Mouse (Mus musculus) gastrocnemius, postnatal 14 days (tissue): ENCODE measurements around the gene Cnot1. TPM values are rescaled to one million over a fixed set of nuclear protein-coding genes. Genes with fewer than 3 reads are reported as not detected.
A peak's percentile ranks its signal among the peaks of the same experiment; 100 is the strongest.

Experiments
- DNase-seq: peaks from one replicate; pipeline ENCODE4 v3.0.0; 2021; ENCODE audit warnings: mixed read lengths
- intact Hi-C: fragments of 180-260 bp; cut with DNase I; formaldehyde crosslinking; loops from one replicate; pipeline ENCODE4 v1.15.1; 2025; ENCODE audit warnings: low total_unique reads
- total RNA-seq, 2 experiments: library from RNA; stranded (reverse); gene quantifications; 2 replicates each; pipeline ENCODE4 v1.2.3; 2021

Cnot1 gene
- total RNA-seq, 2 experiments from 2014 or later, result 59.6 to 62.9 TPM

DNA sequence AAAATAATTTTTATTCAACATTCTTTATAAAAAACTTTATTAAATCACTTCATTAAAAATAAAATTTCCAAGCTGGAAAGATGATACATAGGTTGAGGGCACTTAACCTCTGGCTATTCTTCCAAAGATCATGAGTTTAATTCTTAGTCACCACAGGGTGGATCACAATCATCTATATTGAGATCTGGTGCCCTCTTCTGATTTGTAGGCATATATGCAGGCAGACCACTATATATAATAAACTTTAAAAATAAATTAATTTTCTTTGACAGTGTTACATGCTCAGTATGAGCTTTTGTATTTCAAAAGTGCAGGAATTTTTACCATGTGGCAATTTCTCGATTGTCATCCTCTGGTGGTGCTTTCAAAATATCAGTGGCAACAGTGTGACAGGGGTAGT is 43.1 kb downstream of the Cnot1 start:
- no peak for DNase-seq
- intact Hi-C loops, result no loop called here

DNA sequence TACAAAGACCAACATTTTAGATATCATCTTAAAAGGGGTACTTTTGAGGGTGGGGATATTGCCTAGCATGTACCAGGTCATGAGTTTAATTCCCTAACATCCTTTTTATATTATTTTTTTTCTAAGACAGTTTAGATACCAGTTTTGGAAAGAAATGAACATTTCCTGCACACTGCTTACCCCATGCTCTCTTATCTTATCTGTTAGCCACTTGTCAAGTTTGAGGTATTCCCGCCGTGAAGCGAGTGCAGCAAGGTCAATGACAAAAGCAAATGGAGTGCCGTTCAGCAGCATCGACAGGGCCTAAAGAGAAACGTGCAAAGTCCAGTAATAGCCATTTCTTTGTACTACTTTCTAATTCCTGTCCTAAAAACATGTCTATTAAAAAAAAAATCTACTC is 46.9 kb downstream of the Cnot1 start:
- no peak for DNase-seq
- intact Hi-C loops, result no loop called here

DNA sequence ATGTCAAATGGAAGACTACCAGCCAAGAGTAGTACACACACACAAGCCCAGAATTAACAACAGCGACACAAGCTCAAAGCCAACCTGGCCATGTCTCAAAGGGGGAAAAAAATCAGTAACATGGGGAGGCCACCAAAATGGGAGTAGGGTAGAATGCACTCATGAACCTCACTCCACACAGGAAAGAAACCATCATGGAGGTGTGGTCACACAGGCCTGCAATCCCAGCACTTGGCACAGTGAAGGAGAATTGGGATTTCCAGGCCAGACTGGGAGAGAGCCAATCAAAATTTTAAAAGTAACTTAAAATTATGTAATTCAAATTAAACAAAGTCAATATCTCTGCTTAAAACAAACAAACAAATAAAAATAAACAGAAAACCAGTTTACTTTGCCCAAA is 55.3 kb downstream of the Cnot1 start:
- intact Hi-C loops, result no loop called here
- DNase-seq, result no peak

DNA sequence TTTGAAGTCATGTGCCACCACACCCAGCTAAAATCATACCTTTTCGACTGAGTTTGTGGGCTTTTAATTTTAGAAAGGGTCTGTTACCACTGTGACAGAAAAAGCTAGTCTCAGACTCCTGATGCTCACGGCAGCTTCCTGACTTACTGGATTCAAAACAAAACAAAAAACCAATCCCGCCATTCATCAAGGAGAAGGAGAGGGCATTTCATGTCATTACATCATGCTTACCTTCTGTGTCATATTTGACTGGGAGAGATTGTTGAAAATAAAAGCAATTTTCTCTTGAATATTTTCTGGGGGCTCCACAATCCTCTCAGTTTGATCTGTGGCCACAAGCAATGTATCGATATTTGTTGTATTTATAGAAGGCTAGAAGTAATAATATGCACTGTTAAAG is 59.2 kb downstream of the Cnot1 start:
- intact Hi-C loops, result no loop called here
- DNase-seq, result no peak

DNA sequence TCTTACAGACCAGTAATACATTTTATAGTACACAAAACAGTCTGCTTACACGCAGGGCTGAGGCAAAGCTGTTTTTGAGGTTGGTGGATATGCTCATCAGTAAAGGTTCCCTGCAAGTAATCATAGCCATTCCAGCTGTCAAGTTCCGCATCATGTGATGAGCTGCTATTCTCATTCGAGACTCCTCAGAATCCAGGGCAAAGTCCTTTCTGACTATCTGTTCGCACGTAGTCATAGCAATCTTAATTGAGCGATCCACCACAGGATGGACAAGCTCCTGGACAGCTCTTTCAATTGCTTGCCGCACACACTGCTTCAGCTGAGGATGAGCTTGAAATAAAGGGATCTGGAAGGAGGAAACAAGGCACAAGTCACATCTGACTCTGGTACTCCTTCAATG is 65.5 kb downstream of the Cnot1 start:
- no peak for DNase-seq
- intact Hi-C loops, result no loop called here

DNA sequence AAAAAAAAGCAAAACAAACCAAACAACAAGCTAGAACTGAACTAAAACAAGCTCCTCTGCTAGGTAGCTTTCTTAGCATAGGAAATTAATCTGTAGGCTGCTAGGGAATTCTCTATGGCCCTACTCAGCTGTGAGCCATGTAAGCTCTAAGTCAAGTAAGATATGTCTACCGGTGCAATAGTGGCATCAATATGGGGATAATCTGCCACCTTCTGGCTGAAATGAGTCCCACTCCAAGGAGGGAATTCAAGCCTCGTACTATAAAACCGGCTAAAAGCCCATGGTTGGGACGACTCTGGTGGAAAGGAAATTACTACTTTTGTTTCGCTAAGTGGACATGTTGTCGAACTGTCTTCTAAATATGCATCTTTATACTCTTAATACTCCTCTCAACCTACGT is 68.7 kb downstream of the Cnot1 start:
- intact Hi-C loops, result no loop called here
- no peak for DNase-seq

DNA sequence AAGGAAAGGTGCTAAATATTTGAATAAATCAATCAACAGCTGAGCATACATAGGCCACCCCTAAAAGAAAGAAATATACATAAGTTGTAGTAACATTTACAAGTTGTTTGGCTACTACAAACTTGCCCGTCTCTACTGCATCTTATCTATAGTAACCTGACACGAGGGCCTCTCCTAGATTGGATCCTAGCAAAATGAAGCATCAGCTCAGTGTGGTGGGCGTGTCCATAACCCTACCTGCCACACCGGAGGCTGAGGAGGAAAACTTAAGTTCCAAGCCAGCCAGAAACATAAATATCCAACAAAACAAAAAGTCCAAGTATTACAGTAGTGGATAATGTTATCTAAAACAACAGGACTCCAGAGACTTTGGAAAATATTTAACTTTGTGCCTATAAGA is 79.6 kb downstream of the Cnot1 start:
- DNase-seq, result no peak
- intact Hi-C loops, result no loop called here

DNA sequence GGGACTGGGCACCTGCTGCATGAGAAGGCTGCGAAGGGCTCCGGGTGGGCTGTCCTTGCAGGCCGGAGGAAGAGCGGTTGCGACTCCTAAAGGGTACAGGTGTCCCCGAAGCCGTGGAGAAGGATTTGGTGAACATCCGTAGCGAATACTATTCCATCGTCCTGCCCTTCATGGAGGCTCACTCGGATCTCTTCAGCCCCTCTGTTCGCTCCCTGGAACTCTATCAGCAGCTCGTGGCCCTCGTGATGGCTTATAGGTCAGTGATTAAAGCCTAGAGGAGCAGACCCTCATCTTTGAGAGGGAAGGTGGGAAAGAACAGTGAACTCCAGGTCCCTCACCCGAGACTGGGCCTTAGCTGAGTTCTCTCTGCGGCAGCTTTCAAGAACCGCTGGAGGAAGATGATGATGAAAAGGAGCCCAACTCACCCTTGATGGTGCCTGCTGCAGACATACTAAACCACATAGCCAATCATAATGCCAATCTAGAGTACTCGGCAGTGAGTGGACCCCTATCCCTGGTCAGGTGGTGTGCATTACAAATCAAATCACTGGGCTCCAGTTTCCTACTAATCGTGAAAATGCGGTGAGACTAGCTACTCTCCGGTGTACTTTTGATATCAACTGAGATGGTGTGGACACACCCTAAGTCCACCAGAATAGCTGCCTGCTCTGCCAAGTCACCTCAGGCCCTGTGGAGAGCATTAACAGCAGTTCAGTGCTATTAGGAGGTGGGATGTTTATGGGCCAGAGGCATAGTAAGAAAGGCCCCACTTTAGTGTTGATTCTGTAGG is 90.5 kb downstream of the Cnot1 start:
- intact Hi-C loops, result no loop called here
- DNase-seq, result no peak

DNA sequence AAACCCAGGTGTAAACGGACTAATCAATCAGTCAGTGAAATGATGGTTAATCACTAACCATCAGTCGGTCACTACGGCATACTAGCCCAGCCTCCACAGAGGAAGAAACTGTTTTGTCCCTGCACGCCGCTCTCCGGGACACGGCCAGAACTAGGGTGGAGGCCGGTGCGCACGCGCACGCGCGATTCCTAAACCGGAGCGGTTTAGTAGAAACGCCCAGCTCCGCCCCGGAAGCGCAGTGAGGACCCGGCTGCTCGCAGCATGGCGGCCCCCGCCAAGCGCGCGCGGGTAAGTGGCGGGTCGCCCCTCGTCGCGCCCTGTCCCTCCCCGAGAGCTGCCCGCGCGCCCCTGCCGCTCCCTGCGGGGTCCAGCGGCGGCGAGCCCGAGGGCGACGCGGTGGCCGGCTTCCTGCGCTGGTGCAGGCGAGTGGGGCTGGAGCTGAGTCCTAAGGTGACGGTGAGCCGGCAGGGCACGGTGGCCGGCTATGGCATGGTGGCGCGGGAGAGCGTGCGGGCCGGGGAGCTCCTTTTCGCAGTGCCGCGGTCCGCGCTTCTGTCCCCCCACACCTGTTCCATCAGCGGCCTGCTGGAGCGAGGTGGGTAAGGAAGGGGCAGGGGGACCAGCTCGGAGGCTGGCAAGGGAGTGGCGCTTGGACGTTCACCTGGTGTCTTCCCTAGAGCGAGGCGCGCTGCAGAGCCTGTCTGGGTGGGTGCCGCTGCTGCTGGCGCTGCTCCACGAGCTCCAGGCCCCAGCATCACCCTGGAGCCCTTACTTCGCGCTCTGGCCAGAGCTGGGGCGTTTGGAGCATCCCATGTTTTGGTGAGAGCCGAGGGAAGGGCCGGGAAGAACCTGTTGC is 91.4 kb downstream of the Cnot1 start, which contains the start of gene Setd6:
Setd6 (plus strand) TSS at position 206 of the 856 bp plus-strand sequence.
- intact Hi-C loops, result no loop called here
- peak; percentile 85 for DNase-seq

DNA sequence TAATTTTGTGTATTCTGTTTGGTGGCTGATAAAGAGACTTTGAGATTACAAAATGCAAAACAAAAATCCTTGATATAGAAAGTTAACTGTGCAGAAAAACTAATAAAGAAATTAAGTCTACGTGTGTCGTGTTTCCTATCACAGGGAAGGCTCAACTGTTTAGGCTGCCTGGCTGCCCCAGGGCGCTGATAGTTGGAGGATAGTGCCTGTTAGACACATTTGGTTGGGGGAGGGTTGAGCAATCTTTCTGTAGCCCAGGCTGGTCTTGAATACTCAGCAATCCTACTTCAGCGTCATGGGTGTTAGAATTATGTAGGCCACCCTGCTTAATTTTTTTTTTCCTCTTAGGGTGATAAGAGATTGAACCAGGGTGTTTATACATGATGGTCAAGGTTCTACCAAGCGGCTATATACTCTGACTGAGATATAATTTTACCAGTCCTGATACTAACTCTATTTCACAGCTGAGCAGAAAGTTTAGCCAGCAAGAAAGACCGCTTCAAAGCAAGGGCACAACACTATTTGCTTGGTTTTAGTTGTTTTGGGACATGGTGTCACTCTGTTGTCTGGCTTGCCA is 92.3 kb downstream of the Cnot1 start:
- intact Hi-C loops, result no loop called here

DNA sequence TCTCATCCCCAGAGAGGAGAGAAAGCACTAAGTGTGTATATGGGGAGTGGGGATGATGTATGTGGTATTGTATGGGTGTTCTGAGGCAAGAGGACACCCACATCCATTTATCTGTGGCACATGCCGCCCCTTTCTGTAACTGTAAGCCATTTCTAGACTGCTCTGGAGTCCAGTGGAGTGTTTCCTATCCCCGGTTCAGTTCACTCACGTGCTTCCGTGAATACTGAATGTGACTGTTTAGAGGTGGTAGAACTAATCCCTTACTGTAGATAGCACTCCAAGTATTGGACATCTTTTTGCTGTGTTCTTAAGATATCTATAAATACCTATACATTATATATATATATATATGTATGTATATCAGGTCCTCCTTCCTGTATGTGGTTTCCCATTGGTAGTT is 92.9 kb downstream of the Cnot1 start:
- intact Hi-C loops, result no loop called here

More for the DNA sequence above, 92.3 kb downstream of the Cnot1 start:
- no peak for DNase-seq

DNA sequence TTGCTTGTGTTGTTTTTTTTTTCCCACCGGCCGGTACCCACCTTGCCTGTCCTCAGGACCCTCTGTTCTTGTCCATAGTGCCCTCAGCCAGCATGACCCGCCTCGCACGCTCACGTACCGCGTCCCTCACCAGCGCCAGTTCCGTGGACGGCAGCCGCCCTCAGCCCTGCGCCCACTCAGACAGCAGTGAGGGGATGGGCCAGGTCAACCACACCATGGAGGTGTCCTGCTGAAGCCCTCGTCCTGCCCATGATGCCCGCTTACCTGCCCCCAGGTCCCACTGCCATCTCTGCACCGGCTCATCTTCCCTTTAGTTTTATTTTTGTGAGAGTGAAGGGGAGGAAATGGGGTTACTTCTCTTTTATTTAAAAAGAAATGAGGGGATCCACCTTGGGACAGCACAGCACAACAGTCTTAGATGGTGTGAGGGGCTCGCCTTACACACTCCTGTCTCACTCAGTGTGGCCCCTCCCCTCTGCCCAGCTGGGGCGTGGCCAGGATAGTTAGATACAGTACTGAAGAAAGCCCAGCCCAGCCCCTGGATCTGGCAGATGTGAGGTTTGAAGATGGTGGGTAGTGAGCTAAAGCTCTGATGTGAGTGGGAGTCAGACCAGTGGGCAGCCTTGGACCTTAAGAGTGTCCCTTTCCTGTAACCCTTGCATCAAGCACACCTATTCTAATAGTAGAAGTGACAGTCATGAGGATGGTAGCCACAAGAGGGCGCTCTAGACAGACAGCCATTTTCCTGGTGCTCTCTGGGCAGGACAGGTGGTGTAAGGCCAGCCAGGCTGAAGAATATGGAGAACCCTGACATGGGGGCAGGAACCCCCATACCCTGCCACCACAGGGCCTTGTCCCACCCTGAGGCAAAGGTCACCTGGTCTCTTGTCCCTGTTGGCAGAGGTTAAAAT is 93.9 kb downstream of the Cnot1 start:
- DNase-seq, result peak; percentile 58
- intact Hi-C loops, result no loop called here

More for the DNA sequence above, 92.9 kb downstream of the Cnot1 start:
- no peak for DNase-seq

DNA sequence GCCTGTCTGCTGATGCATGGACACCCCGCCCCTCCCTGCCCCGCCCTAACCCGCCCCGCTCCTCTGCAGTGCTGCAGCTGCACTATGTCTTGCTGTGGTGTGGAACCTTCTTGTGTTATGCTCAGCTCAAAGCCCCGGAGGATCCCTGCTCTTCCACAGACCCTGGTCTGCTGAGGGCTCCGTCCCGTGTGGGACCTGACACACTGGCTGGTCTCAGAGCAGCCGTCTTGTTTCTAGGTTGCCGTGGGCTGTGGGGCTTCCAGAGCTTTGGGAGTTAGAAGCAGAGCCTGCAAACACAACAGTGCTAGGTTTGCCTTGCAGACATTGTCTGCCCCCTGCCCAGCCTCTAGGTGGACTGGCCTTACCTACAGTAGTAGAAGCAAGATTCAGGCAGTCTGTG is 94.9 kb downstream of the Cnot1 start:
- intact Hi-C loops, result no loop called here
- DNase-seq, result no peak

DNA sequence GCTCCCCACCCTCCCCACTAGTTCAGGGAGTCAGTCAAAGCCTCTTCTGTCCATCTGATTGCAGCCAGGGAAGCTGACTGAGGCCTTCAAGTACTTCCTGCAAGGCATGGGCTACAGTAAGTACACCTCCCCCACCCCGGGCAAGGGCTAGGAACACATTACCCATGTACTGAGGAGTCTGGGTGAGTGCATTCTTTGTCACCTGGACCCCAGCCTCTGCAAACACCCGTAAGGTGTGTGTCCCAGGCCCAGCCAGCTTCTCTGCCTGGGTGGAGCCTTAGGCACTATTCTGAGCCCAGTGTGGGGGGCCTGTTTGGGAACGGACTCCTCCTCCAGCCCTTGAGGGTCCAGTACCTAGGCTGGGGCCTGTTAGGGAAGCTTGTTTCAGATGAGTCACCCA is 96.2 kb downstream of the Cnot1 start:
- no peak for DNase-seq
- intact Hi-C loops, result no loop called here

DNA sequence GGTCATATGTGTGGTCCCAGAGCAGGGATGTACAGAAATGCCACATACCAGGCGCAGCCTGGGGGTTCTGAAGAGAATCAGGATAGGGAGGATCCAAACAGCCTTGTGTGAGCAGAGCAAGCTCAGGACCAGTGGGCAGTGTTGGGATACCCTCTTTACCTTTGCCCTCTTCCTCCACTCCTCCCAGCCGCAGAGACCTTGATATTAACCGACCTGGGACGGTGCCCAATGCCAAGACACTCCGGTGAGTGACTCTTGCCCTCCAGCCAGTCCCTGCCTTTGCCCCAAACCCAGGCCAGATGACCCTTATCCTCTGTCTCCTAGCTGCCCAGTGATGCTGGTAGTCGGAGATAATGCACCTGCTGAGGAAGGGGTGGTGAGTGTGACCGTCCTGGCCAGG is 97.7 kb downstream of the Cnot1 start:
- no peak for DNase-seq
- intact Hi-C loops, result no loop called here

DNA sequence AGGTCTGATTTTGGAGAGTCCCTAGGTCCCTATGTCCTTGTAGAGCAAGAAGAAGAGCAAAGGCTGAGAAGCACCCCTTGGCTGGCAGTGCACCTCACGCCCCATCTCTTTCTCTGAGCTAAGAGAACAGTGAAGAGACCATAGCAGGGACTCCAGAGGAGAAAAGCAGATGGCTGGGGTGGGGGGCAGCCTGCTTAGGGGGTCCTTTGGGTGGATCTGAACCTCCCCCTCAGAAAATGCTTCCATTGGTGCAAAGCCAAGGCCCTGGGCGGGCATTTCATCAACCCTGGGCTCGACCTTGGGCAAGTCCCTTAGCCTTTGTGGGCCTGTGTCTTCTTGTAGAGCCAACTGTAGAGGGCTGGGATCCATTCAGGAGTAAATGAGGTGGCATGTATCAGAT is 102.7 kb downstream of the Cnot1 start:
- intact Hi-C loops, result no loop called here
- DNase-seq, result no peak

DNA sequence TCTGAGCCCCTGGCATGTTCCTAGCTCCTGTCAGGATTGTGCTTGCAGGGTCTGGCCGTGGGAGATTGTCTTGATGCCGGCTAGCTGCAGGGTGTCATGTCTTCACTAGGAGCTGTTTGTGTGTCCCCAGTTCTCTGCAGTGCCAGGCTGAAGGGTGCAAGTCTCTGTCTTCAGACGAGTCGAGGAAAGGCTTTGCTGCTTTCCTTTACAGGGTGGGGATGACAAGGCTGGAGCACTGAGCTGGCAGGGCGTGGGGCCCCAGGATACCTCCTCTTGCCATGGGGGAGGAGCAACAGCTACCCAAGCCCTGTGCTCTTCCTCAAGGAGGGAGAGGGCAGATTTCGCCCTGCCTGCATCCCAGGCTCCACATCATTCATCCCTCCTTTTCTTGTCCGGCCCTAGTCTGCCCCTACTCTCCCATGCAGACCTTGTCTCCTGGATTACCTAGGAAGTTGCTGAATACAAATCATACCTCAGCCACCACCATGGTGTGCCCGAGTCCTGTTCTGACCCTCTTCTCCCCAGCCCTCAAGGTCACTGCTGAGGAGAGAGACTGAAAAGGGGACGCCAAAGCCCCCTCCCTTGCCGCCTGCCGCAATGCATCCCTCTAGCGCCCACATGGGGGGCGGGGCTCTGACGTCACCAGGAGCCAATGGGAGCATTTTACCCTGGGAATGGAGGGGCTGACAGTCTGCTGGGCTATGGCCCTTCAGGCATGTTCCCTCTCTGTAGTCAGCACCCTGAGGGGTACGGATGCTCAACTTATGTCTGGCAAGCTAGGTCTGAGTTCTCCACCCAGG is 103.6 kb downstream of the Cnot1 start:
- no peak for DNase-seq

DNA sequence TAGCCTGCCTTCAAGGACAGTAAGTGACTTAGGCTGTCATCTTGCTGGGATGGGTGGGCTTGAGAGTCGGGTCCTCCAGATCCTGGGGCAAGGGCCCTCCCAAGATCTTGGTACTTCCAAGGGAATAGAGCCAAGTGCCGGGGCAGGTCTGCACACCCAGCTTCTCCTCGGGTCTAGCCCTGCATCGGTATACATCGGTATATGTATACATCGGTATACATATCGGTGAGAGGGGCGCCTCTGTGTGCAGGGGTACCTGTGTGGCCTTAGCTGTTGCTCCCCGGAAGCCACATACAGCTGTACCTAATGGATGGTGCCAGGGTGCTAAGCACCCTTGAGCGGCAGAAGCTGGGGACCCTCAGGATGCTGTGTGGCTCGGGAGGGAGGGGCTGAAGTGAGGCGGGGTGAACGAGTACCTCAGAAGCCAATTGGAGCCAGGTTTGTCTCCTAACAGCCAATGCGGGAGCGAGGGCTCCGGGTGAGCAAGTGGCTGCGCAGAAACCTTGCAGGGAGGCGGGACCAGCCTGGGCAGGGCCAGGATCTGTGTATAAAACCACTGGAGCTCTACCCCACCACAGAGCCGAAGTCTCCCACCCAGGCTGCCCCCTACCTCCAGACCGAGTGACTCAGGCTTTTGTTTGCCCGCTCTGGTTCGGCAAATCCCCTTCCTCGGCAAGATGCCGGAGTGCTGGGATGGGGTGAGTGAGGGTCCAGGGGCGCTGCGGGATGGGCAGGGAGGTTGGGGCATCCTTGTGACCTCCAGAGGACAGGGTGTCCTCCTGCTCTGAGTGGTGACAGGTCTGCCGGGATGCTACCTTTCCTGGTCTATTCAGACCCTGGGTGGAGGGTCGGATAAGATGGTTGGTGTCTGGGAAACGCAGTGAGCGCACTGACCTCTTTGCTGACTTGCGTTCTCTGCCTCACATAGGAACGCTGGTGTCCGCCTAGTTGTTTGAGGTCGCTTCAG is 104.5 kb downstream of the Cnot1 start:
- intact Hi-C loops, result no loop called here
- peak; percentile 86 for DNase-seq

More for the DNA sequence above, 103.6 kb downstream of the Cnot1 start:
- intact Hi-C loops, result no loop called here
